Mouse (Mus musculus) kidney, postnatal 25 days (tissue): ENCODE measurements at regions not wholly inside any gene's neighbourhood (a gene's known extent, or its start where the extent isn't known, plus 50 kb on each side); places are given as distances from the start of the nearest gene placed in this dataset.
A peak's percentile ranks its signal among the peaks of the same experiment; 100 is the strongest.
"Not testable (repeated sequence)": the region's sequence is repeated elsewhere in the genome, so short reads cannot be mapped to it uniquely, and the experiment has no call there.

Experiments used
- DNase-seq, 2 experiments: peaks; one replicate each; pipeline ENCODE4 v3.0.0; 2021; ENCODE audit warnings: mixed read lengths in 2 of 2

DNA sequence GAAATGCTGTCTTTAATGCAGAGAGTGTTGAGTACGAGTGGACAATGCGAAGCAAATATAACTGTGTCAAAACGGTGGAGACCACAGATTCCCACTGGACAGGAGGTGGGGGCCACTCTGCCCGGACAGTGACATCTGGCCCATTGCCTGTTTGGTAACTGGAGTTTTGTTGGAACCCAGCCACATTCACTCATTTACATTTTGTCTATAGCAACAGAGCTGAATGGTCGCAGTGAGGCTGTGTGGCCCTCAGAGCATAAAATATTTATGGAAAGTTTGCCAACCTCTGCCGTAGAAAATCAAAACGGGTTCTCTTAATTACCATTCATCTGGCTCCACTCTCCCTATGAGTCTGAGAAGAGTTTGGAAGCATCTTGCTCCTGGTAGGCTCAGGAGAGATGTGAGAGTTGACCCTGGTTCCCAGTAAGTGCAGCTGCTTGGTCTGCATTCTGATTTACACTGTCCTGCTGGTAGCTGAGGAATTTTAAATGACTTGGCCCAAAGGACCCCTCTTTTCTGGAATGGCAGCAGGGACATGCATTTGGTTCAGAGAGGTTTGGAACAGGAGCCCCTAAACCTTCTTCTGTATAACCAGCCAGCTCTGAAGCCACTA, 187.9 kb upstream of the Pik3r1 start:
- no peak for DNase-seq

GRCm38 (mm10) chr13:101957782-101958181, 189.8 kb upstream of the Pik3r1 start:
- DNase-seq, result peak; percentile 66 to 70

- no peak for DNase-seq
Measured at GRCm38 (mm10) chr13:101965537-101965936, 197.5 kb upstream of the Pik3r1 start.

GRCm38 (mm10) chr13:101966799-101967397, 198.9 kb upstream of the Pik3r1 start:
- no peak for DNase-seq

DNA sequence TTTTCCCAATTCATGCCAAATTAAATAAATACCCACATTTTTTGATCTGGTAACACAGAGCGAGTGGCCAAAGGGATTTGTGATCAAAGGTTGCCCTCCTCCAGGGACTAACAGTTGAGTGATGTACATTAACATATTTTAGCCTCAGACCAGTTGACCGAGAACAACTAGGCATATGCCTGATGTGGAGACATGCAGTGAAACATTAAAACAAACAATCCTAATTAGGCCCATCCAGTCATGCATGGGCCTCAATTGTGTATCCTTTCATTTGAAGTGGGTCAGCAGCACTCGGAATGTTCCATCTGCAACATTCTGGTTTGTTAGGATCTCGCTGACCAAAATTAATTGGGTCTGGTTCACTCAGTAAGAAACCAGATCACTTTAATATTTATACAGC, 199.4 kb upstream of the Pik3r1 start:
- DNase-seq, result no peak

DNA sequence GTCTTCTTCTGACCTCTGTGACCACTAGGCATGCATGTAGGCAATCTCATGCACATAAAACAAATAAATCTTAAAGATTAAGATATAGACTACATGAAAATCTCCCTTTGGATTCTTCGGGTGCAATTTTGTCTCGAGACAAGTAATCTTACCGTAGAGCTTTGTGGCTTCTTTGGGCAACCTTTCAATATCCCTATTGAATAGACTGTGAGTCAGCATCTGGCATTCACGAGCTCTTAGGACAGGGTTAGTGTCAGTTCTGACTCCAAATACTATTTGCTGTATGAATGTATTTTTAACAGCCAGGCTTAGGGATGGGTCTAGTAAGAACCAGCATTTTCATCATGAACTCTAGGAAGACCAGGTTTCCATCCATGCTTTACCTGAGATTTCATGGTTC, 208.7 kb upstream of the Pik3r1 start:
- no peak for DNase-seq

GRCm38 (mm10) chr13:101980171-101980835, 212.3 kb upstream of the Pik3r1 start:
- DNase-seq, result peak; percentile 16 to 43

- no peak for DNase-seq
Measured at GRCm38 (mm10) chr13:101988637-101989413, 220.8 kb upstream of the Pik3r1 start.

GRCm38 (mm10) chr13:101991729-101992128, 223.7 kb upstream of the Pik3r1 start:
- no peak for DNase-seq

- DNase-seq, result peak; percentile 41 to 61
Measured at GRCm38 (mm10) chr13:101994779-101995178, 226.8 kb upstream of the Pik3r1 start.

- no peak for DNase-seq
Measured at GRCm38 (mm10) chr13:101995529-101995928, 227.5 kb upstream of the Pik3r1 start.

GRCm38 (mm10) chr13:101996144-101996543, 228.1 kb upstream of the Pik3r1 start:
- no peak for DNase-seq

- DNase-seq, result no peak
Measured at GRCm38 (mm10) chr13:101997415-101997814, 229.4 kb upstream of the Pik3r1 start.

DNA sequence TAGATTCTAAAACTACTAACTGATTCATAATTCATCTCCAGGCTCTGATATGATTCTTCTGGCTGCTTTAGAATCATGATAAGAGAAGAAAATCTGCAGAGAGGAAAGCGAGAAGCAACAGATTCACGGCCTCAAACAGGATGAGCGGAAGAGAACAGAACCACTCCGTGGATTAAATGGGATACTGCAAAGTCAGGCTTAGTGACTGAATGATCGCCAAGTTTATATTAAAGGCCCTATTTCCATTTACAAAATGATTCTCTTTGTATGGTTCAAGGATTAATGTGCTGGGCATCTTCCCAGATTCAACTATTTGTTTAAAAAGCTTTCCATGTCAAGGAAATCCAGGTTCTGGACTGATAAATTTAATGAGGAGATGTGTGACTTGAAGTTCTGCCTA, 238.5 kb upstream of the Pik3r1 start:
- DNase-seq, result no peak

- no peak for DNase-seq
Measured at GRCm38 (mm10) chr13:102011965-102012364, 243.9 kb upstream of the Pik3r1 start.

GRCm38 (mm10) chr13:102014514-102014913, 246.5 kb upstream of the Pik3r1 start:
- DNase-seq, result no peak

DNA sequence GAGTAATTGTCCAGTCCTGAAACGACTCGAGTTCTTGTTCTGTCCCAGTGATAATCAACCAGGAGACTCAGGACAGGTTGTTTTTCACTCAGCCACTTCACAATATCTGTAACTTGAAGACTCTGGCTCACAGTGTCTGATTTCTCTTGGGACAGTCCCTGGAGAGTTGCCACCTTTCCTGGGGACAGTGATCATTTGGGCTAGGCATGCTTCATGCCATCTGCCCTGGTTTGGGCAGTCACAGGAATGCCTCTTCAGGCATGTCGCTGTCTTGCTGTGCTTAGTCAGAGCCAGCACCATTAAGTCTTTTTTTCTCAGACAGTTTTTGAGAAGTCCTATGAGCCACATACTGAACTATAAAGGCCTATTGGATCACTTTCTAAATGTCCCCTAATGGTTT, 246.9 kb upstream of the Pik3r1 start:
- peak in 1 of 2 experiments; percentile 37 for DNase-seq

GRCm38 (mm10) chr13:102016518-102016917, 248.5 kb upstream of the Pik3r1 start:
- DNase-seq, result no peak

- no peak for DNase-seq
Measured at GRCm38 (mm10) chr13:102022273-102022672, 254.3 kb upstream of the Pik3r1 start.

DNA sequence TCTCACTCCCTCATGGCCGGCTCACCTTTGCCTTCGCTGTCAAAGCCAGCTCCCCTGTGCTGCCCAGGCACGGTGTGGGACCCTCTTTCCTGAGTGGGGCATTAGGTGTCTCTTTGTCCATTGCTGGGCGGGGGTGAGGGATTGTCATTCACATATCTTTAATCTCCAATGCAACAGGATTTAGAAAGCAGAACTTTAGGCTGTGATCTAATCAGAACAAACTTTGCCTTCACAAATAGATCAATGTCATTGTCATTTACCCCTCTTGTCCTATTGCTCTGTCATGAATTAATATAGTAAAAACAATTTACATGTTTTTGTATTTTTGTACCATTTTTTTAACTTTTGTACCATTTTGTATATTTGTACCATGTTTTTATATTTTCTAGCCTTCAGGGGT, 254.7 kb upstream of the Pik3r1 start:
- DNase-seq, result no peak

- peak; percentile 35 to 64 for DNase-seq
Measured at GRCm38 (mm10) chr13:102023624-102024023, 255.6 kb upstream of the Pik3r1 start.

- no peak for DNase-seq
Measured at GRCm38 (mm10) chr13:102025138-102025537, 257.1 kb upstream of the Pik3r1 start.

- DNase-seq, result not testable (repeated sequence)
Measured at GRCm38 (mm10) chr13:102025547-102025946, 257.5 kb upstream of the Pik3r1 start.
